In the genomic region with DNA sequence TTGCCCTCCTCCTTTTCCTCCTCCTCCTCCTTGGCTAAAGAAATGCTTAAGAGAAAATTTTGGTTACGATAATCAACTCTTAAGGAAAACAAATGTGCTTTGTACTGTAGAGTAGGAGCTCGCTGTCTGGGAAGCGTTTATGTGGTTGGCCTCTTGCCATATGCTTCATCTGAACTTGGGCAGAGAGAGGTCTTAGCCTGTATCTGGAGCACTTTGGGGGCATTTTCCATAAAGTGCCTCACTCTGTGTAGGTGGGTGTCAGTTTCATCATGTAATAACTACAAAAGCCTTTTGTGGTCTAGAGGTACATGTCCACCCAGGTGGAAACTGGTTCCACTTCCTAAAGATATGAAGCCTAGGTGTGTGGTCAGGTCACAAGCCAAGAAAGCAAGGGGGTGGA, we compare ENCODE assay signal across 24 mouse cellular contexts.
"Had no signal": no experiment of that assay in that cellular context is flagged by ENCODE, and none has a peak within 500 bp of the region (broad histone marks: within the 10 kb centered on the region; RNA-seq: fewer than 3 reads in every experiment).

No protein-coding gene starts in this region.

- H3K4me1 ChIP-seq: intestine, embryonic 15.5 days; midbrain, embryonic 12.5 days; midbrain, embryonic 15.5 days; neural tube, embryonic 12.5 days; neural tube, embryonic 15.5 days had no signal

- H3K9me3 ChIP-seq: intestine, embryonic 15.5 days; kidney, embryonic 15.5 days; limb, embryonic 12.5 days; limb, embryonic 15.5 days; midbrain, embryonic 12.5 days; midbrain, embryonic 15.5 days; neural tube, embryonic 12.5 days; neural tube, embryonic 15.5 days had no signal

- H3K27ac ChIP-seq: intestine, embryonic 15.5 days; kidney, embryonic 15.5 days; limb, embryonic 12.5 days; limb, embryonic 15.5 days; liver, embryonic 14.5 days; macrophage; midbrain, embryonic 12.5 days; midbrain, embryonic 15.5 days; neural tube, embryonic 12.5 days; neural tube, embryonic 15.5 days; stomach, postnatal 0 days had no signal

- H3K4me2 ChIP-seq: intestine, embryonic 15.5 days; kidney, embryonic 15.5 days; limb, embryonic 12.5 days; limb, embryonic 15.5 days; liver, embryonic 11.5 days; midbrain, embryonic 12.5 days; midbrain, embryonic 15.5 days; neural tube, embryonic 12.5 days; neural tube, embryonic 15.5 days had no signal

- H3K27me3 ChIP-seq: intestine, embryonic 15.5 days; kidney, embryonic 15.5 days; limb, embryonic 12.5 days; limb, embryonic 15.5 days; midbrain, embryonic 12.5 days; midbrain, embryonic 15.5 days; neural tube, embryonic 12.5 days; neural tube, embryonic 15.5 days had no signal

- ATAC-seq: intestine, embryonic 15.5 days; liver, postnatal 0 days; lung, postnatal 0 days; midbrain, embryonic 15.5 days had no signal

- DNase-seq: kidney, adult 11 months; kidney, adult 8-10 months; kidney, postnatal 10 days; kidney, postnatal 36 days; left cerebral cortex, postnatal 4 days; liver, postnatal 0 days; retina, postnatal 1 day; right cerebral cortex, postnatal 25 days; spleen, adult 18-20 months; thymus, adult 18-20 months; thymus, postnatal 36 days had no signal

- H3K9ac ChIP-seq: intestine, embryonic 15.5 days; kidney, embryonic 15.5 days; limb, embryonic 12.5 days; limb, embryonic 15.5 days; liver, embryonic 14.5 days; liver, postnatal 0 days; midbrain, embryonic 12.5 days; midbrain, embryonic 15.5 days; neural tube, embryonic 12.5 days; neural tube, embryonic 15.5 days had no signal

- H3K36me3 ChIP-seq: intestine, embryonic 15.5 days; kidney, embryonic 15.5 days; limb, embryonic 12.5 days; limb, embryonic 15.5 days; midbrain, embryonic 12.5 days; midbrain, embryonic 15.5 days; neural tube, embryonic 12.5 days; neural tube, embryonic 15.5 days had no signal

- H3K4me3 ChIP-seq: intestine, embryonic 15.5 days; kidney, embryonic 15.5 days; limb, embryonic 12.5 days; limb, embryonic 15.5 days; midbrain, embryonic 12.5 days; midbrain, embryonic 15.5 days; neural tube, embryonic 12.5 days; neural tube, embryonic 15.5 days had no signal
